Mouse (Mus musculus) liver, postnatal 0 days (tissue): Measurements from ENCODE around the gene Gnao1.

ENCODE experiments used
- CTCF ChIP-seq: sonication (generic); IDR thresholded peaks from 2 replicates; pipeline ENCODE4 v1.5.1; 2016; ENCODE audit warnings: antibody characterized with exemption, low read depth
- EP300 ChIP-seq: IDR thresholded peaks from 2 replicates; pipeline ENCODE4 v1.6.1; 2016; ENCODE audit warnings: antibody characterized with exemption, low read depth, mild to moderate bottlenecking

DNA sequence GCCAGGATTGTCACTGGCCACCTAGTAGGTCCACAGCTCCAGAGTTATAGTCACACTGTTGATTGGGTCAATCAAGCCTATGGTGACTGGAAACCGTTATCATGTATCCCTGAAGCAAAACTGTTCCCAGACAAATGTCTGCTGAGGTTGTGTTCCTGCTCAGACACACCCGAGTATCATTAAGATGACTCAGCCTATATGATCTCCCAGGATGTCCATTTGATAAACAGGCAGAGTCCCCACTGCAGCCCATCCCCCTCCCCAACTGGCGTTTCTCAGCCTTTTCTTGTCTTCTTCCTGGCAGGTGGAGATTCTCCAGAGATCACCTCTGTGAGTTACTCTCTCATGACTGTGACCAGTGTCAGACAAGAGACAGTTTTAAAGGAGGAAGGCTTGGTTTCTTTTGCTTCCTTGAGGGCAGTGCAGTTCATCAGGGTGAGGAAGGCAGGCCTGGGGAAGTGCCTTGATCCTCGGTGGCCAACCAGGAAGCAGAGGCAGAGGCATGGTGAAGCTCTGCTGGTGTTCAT is 78.4 kb downstream of the Gnao1 start:
- no peak for TF ChIP-seq CTCF
- TF ChIP-seq EP300: no peak
